Mouse (Mus musculus) thymus, postnatal 4 days (tissue): ENCODE results near the gene Adcy3.

Source experiments
- DNase-seq: peaks from one replicate; pipeline ENCODE4 v3.0.0; 2021

Adcy3 gene

GRCm38 (mm10) chr12:4252742-4253655 lies 120.1 kb downstream of the Adcy3 start:
- no peak for DNase-seq
